Comparison of ENCODE assay signal across 20 mouse cellular contexts in the genomic region with DNA sequence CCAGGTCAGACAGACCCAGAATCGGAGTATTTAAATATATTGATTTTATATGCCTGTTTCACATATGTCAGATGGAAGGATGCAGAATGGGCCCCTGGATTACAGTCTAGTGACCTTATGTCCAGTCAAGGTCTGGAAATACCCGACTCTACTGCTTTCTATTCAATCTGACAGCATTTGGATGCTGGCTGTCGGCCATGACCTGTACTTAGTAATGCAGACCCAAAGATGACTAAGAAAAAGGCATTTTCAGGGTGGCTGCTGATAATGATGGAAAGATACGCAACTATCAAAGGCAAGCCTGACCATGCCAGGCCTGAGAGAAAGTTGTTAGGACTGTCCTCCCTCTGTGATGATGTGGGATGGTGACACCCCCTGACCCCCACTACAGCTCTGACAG. TPM values are rescaled to one million over a fixed set of nuclear protein-coding genes. Genes with fewer than 3 reads are reported as not detected.
DNase-seq lines count a peak whose midpoint lies in the region; ATAC-seq and TF ChIP-seq lines count a peak whose summit lies in the region.
"Had no signal": no experiment of that assay in that cellular context is flagged by ENCODE, and none has a peak within 500 bp of the region (broad histone marks: within the 10 kb centered on the region; RNA-seq: fewer than 3 reads in every experiment).

No protein-coding gene starts in this region.

- peak; percentile 15 for DNase-seq in lung, postnatal 0 days (ENCODE audit: low spot score)
- DNase-seq in lung, postnatal 4 days: no peak
- peak; percentile 71 for DNase-seq in adipocyte (ENCODE audit: low spot score)
- DNase-seq in adrenal gland, postnatal 25 days: peak; percentile 75
- peak; percentile 65 to 67 for DNase-seq in kidney, postnatal 36 days
- no peak for DNase-seq in cerebellum, postnatal 36 days
- no peak for DNase-seq in right cerebral cortex, postnatal 25 days
- DNase-seq: cerebellum, adult 9-10 months; gastrocnemius, postnatal 10 days; heart, postnatal 14 days; liver, embryonic 13.5 days; lung, postnatal 10 days; spleen, adult 18-20 months; thymus, postnatal 25 days had no signal

- no peak for ATAC-seq in lung, postnatal 0 days
- ATAC-seq: hindbrain, postnatal 0 days; Patski had no signal

- no peaks in the 10 kb centered on the region for H3K36me3 ChIP-seq in lung, postnatal 0 days (ENCODE audit: insufficient read depth, low read length)
- H3K36me3 ChIP-seq: limb, embryonic 10.5 days; liver, embryonic 13.5 days; midbrain, embryonic 10.5 days had no signal

- no peaks in the 10 kb centered on the region for H3K27me3 ChIP-seq in lung, postnatal 0 days (replicated peaks; ENCODE audit: insufficient read depth, low read length)
- H3K27me3 ChIP-seq: CH12.LX; liver, embryonic 13.5 days; Patski had no signal

- H3K4me3 ChIP-seq in lung, postnatal 0 days (ENCODE audit: low read depth, low read length): no peak overlapping the region
- H3K4me3 ChIP-seq: limb, embryonic 10.5 days; liver, embryonic 13.5 days; midbrain, embryonic 10.5 days had no signal

- no peaks in the 10 kb centered on the region for H3K9me3 ChIP-seq in lung, postnatal 0 days (ENCODE audit: low read length)
- H3K9me3 ChIP-seq: limb, embryonic 10.5 days; liver, embryonic 13.5 days; midbrain, embryonic 10.5 days had no signal

- no peak overlapping the region for H3K4me2 ChIP-seq in lung, postnatal 0 days (replicated peaks; ENCODE audit: low read depth, low read length)
- H3K4me2 ChIP-seq: liver, embryonic 13.5 days had no signal

- H3K9ac ChIP-seq in lung, postnatal 0 days (replicated peaks; ENCODE audit: low read depth): no peak overlapping the region
- H3K9ac ChIP-seq: liver, embryonic 13.5 days had no signal

- H3K4me1 ChIP-seq in lung, postnatal 0 days (ENCODE audit: insufficient read depth, low read depth, low read length): peaks cover 11% of the 10 kb centered on the region; the same call in 1 of the 2 replicates
- H3K4me1 ChIP-seq: liver, embryonic 13.5 days had no signal

- TF ChIP-seq CTCF in lung, postnatal 0 days (IDR thresholded peaks at IDR 0.05): no peak

- no peak overlapping the region for H3K27ac ChIP-seq in lung, postnatal 0 days (ENCODE audit: low read length)
- H3K27ac ChIP-seq: hindbrain, postnatal 0 days; limb, embryonic 10.5 days; liver, embryonic 13.5 days had no signal

- WGBS in lung, postnatal 0 days: 67% methylated on average over 4 of the region's 4 CpGs

- no peak for TF ChIP-seq EP300 in lung, postnatal 0 days (IDR thresholded peaks at IDR 0.05)

RNA-seq across cellular contexts. Expression of a gene that starts 14.3 kb away (rescaled TPM):
- polyA plus RNA-seq in lung, postnatal 0 days (2015; fragmentation: Nextera tagmentation; extraction: Ambion mirVana): 15.5 and 18.8 TPM in 2 replicates
- 11.4 and 14.3 TPM in 2 replicates for total RNA-seq in adrenal gland, postnatal 25 days (2021)
- total RNA-seq: neutrophil, adult 5-6 weeks had no signal

Comparison
In these comparisons a context has a peak if more than half of its experiments do, and no peak if none do; other contexts are left out.
1. DNase-seq: peak in lung, postnatal 0 days (single experiment), adipocyte (single experiment), adrenal gland, postnatal 25 days (single experiment) and kidney, postnatal 36 days (2 of 2); none in lung, postnatal 4 days (0 of 2), cerebellum, postnatal 36 days (0 of 2) and right cerebral cortex, postnatal 25 days (single experiment).